Mouse (Mus musculus): ENCODE results near the gene Gss.
"Not testable (repeated sequence)": the region's sequence is repeated elsewhere in the genome, so short reads cannot be mapped to it uniquely, and the experiment has no call there.

Gene Gss

GRCm38 (mm10) chr2:155573996-155574395 lies 18.6 kb downstream of the Gss start:
- DNase-seq (ENCODE audit: low read depth, low spot score) = no peak

- DNase-seq (ENCODE audit: low read depth, low spot score) = no peak
Measured at GRCm38 (mm10) chr2:155573001-155573400, 19.6 kb downstream of the Gss start.

- no peak for DNase-seq (ENCODE audit: low read depth, low spot score)
Measured at GRCm38 (mm10) chr2:155569223-155569807, 23.3 kb downstream of the Gss start.

GRCm38 (mm10) chr2:155567751-155568150 lies 24.9 kb downstream of the Gss start:
- no peak for DNase-seq (ENCODE audit: low read depth, low spot score)

GRCm38 (mm10) chr2:155562934-155563333 lies 29.7 kb downstream of the Gss start:
- DNase-seq (ENCODE audit: low read depth, low spot score) = no peak

GRCm38 (mm10) chr2:155562209-155562608 lies 30.4 kb downstream of the Gss start:
- no peak for DNase-seq (ENCODE audit: low read depth, low spot score)

- no peak for DNase-seq (ENCODE audit: low read depth, low spot score)
Measured at GRCm38 (mm10) chr2:155554426-155554985, 38.1 kb downstream of the Gss start.

GRCm38 (mm10) chr2:155552949-155553354 lies 39.7 kb downstream of the Gss start:
- DNase-seq (ENCODE audit: low read depth, low spot score) = no peak

GRCm38 (mm10) chr2:155552336-155552735 lies 40.3 kb downstream of the Gss start:
- no peak for DNase-seq (ENCODE audit: low read depth, low spot score)

- DNase-seq (ENCODE audit: low read depth, low spot score) = no peak
Measured at GRCm38 (mm10) chr2:155546955-155547354, 45.7 kb downstream of the Gss start.

GRCm38 (mm10) chr2:155540822-155541458 lies 51.7 kb downstream of the Gss start:
- no peak for DNase-seq (ENCODE audit: low read depth, low spot score)

- no peak for DNase-seq (ENCODE audit: low read depth, low spot score)
Measured at GRCm38 (mm10) chr2:155539696-155540095, 52.9 kb downstream of the Gss start.

- DNase-seq (ENCODE audit: low read depth, low spot score) = not testable (repeated sequence)
Measured at GRCm38 (mm10) chr2:155538463-155539057, 54.0 kb downstream of the Gss start.

GRCm38 (mm10) chr2:155537761-155538462 lies 54.7 kb downstream of the Gss start:
- DNase-seq (ENCODE audit: low read depth, low spot score) = no peak

GRCm38 (mm10) chr2:155536292-155536691 lies 56.3 kb downstream of the Gss start:
- DNase-seq (ENCODE audit: low read depth, low spot score) = no peak

GRCm38 (mm10) chr2:155527367-155527766 lies 65.2 kb downstream of the Gss start:
- DNase-seq (ENCODE audit: low read depth, low spot score) = no peak

- DNase-seq (ENCODE audit: low read depth, low spot score) = no peak
Measured at GRCm38 (mm10) chr2:155524378-155524777, 68.2 kb downstream of the Gss start.

- no peak for DNase-seq (ENCODE audit: low read depth, low spot score)
Measured at GRCm38 (mm10) chr2:155523706-155524105, 68.9 kb downstream of the Gss start.

GRCm38 (mm10) chr2:155518531-155519270 lies 73.9 kb downstream of the Gss start:
- DNase-seq (ENCODE audit: low read depth, low spot score) = no peak

GRCm38 (mm10) chr2:155517455-155518423 lies 74.9 kb downstream of the Gss start, which contains the start of the genes Acss2 and Ggt7:
Gene Acss2 (plus strand): TSS chr2:155517948.
Gene Ggt7 (minus strand): TSS chr2:155518237.
- peak; percentile 97 for DNase-seq (ENCODE audit: low read depth, low spot score)

Data from retina, postnatal 7 days (tissue).